Mouse (Mus musculus) MEL (cell line): ENCODE measurements around the gene Vmn2r27.

ENCODE experiments used
- CTCF ChIP-seq, 3 experiments: IDR thresholded peaks in 2 of 3; conservative IDR thresholded peaks in 1 of 3; 2 replicates each; pipeline ENCODE4 v1.5.1; 2011 to 2012; ENCODE audit warnings: low read length in 3 of 3, low read depth in 2 of 3, mild to moderate bottlenecking in 2 of 3, improper control_type of control experiment in 1 of 3, inconsistent platforms in 1 of 3, mixed read lengths in 1 of 3, moderate library complexity in 1 of 3; ENCODE audit not compliant: control insufficient read depth in 1 of 3, insufficient read depth in 1 of 3, poor library complexity in 1 of 3, severe bottlenecking in 1 of 3
- GABPA ChIP-seq: IDR thresholded peaks from 2 replicates; pipeline ENCODE4 v1.6.1; 2012; ENCODE audit warnings: low read depth, mild to moderate bottlenecking, inconsistent platforms, low read length, improper control_type of control experiment, moderate library complexity
- JUND ChIP-seq: IDR thresholded peaks from 2 replicates; pipeline ENCODE4 v1.6.1; 2011; ENCODE audit warnings: low read depth, mild to moderate bottlenecking, improper control_type of control experiment, low read length
- MEF2A ChIP-seq: IDR thresholded peaks from 2 replicates; pipeline ENCODE4 v1.6.1; 2014; ENCODE audit warnings: low read depth, mild to moderate bottlenecking, inconsistent platforms, low read length, improper control_type of control experiment; ENCODE audit not compliant: poor library complexity, insufficient replicate concordance, severe bottlenecking; ENCODE audit errors: extremely low read depth
- NELFE ChIP-seq: IDR thresholded peaks from 2 replicates; pipeline ENCODE4 v1.6.1; 2011; ENCODE audit warnings: low read depth, low read length, improper control_type of control experiment
- NRF1 ChIP-seq: IDR thresholded peaks from 2 replicates; pipeline ENCODE4 v1.6.1; 2014; ENCODE audit warnings: low read depth, mild to moderate bottlenecking, inconsistent platforms, low read length, improper control_type of control experiment, moderate library complexity; ENCODE audit not compliant: poor library complexity, insufficient read depth, severe bottlenecking
- POLR2A ChIP-seq, 2 experiments: IDR thresholded peaks; 2 replicates each; pipeline ENCODE4 v1.6.1; 2011 to 2012; ENCODE audit warnings: low read length in 2 of 2, mild to moderate bottlenecking in 2 of 2, control low read depth in 1 of 2, improper control_type of control experiment in 1 of 2, low read depth in 1 of 2, moderate library complexity in 1 of 2; ENCODE audit not compliant: control insufficient read depth in 1 of 2, insufficient read depth in 1 of 2, poor library complexity in 1 of 2
- RAD21 ChIP-seq: IDR thresholded peaks from 2 replicates; pipeline ENCODE4 v1.6.1; 2011; ENCODE audit warnings: mild to moderate bottlenecking, low read depth, low read length, improper control_type of control experiment
- RCOR1 ChIP-seq: IDR thresholded peaks from 2 replicates; pipeline ENCODE4 v1.6.1; 2012; ENCODE audit warnings: low read depth, mild to moderate bottlenecking, inconsistent platforms, low read length, improper control_type of control experiment
- ZMIZ1 ChIP-seq: IDR thresholded peaks from 2 replicates; pipeline ENCODE4 v1.6.1; 2012; ENCODE audit warnings: low read depth, mild to moderate bottlenecking, inconsistent platforms, low read length, improper control_type of control experiment, moderate library complexity

DNA sequence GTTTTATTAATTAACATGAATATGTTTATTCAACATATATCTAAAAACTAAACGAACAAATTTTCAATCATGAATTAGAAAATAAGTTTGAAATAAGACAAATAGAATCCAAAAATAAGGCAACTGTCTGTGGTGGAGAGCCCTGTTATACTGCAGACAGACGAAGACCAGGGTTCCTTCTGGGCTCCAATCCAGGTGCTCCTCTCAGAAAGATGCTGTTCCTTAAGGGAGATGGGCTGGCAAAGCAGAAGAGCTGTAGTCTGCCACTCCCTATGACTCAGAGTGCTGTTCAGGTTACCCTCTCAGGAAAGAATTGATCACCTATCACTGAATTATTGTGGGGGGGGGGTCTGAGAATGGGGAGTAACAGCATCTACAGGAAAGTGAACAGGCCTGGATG is 65.1 kb downstream of the Vmn2r27 start:
- TF ChIP-seq POLR2A (IDR thresholded peaks at IDR 0.05; ENCODE audit: control insufficient read depth in 1 of 2, insufficient read depth in 1 of 2, low read depth in 1 of 2, low read length in 2 of 2, poor library complexity in 1 of 2) (no peak), NELFE (no peak), ZMIZ1 (no peak), CTCF (IDR thresholded peaks at IDR 0.05 in 2 of 3, conservative IDR thresholded peaks at IDR 0.05 in 1 of 3; ENCODE audit: control insufficient read depth in 1 of 3, insufficient read depth in 1 of 3, low read depth in 2 of 3, low read length in 3 of 3, poor library complexity in 1 of 3, severe bottlenecking in 1 of 3) (no peak), GABPA (no peak), NRF1 (no peak), RCOR1 (no peak), MEF2A (no peak), RAD21 (no peak), JUND (no peak)
